Mouse (Mus musculus): ENCODE data around the gene Creb3l2.

DNA sequence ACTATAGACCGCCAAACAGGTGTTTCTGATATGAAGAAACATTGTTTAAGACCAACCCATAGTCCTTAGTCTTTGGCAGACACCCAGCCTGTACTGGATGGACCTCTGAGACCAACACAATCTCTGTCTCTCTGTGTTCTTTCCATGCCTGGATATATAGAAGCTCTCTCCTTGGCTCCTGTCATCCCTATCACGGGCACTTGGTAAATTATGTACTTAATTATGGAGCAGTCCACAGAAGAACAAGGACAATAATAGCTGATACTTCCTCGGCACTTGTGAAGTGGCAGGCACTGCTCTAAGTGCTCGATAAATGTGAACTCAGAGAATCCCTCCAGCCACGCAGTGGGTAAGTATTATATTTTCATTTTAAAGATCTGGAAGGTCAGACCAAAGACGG lies 72.2 kb downstream of the Creb3l2 start:
- TF ChIP-seq POLR2A (IDR thresholded peaks at IDR 0.05; ENCODE audit: insufficient read depth, low read length) (no peak), CTCF (IDR thresholded peaks at IDR 0.05; ENCODE audit: low read depth, low read length) (no peak), EP300 (IDR thresholded peaks at IDR 0.05; ENCODE audit: insufficient read depth, low read depth, low read length) (no peak)
